Mouse (Mus musculus): ENCODE results near the gene Zfp981.

DNA sequence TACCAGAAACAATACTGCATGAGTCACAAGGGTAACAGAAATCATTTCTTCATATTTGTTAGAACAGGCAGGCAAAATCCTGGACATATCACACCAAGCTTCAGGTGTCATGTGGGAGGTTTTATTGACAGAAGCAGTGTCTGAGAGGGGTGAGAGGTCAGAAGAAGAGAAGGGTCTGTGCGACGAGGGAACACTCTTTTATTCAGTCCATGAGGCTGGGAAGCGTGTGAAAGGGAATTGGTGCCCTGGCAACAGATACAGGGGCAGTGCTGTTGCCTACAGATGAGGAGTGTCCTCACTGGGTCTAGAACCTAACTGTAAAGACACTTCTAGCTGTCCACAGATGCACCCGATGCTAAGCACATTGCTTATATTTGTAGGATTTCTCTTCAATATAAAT is 6.8 kb upstream of the Zfp981 start:
- TF ChIP-seq POLR2A (IDR thresholded peaks at IDR 0.05; ENCODE audit: control insufficient read depth, low read depth, low read length) (no peak), CTCF (IDR thresholded peaks at IDR 0.05; ENCODE audit: control insufficient read depth, insufficient read depth, insufficient replicate concordance, low read depth, low read length) (no peak)
